Mouse (Mus musculus) thymus, adult 2 months (tissue): ENCODE measurements around the gene H2-DMb1. TPM values are rescaled to one million over a fixed set of nuclear protein-coding genes. Genes with fewer than 3 reads are reported as not detected.

Experiments
- DNase-seq: peaks from one replicate; pipeline ENCODE4 v3.0.0; 2021
- H3K27ac ChIP-seq: fragments of 200-500 bp; 2 replicates; pipeline ENCODE4 v1.5.1; 2012; ENCODE audit warnings: low read length, control low read depth; ENCODE audit not compliant: control insufficient read depth, insufficient read depth
- H3K27me3 ChIP-seq: fragments of 200-500 bp; 2 replicates; pipeline ENCODE4 v1.6.1; 2012; ENCODE audit warnings: mild to moderate bottlenecking, low read length, moderate library complexity, mixed read lengths; ENCODE audit not compliant: control insufficient read depth, insufficient read depth
- H3K36me3 ChIP-seq: fragments of 200-500 bp; 2 replicates; pipeline ENCODE4 v1.6.1; 2012; ENCODE audit warnings: mild to moderate bottlenecking, low read length, moderate library complexity; ENCODE audit not compliant: control insufficient read depth, insufficient read depth
- H3K4me1 ChIP-seq: fragments of 200-500 bp; replicated peaks from 2 replicates; pipeline ENCODE4 v1.6.1; 2012; ENCODE audit warnings: low read length; ENCODE audit not compliant: control insufficient read depth, insufficient read depth
- H3K4me3 ChIP-seq: fragments of 200-500 bp; 2 replicates; pipeline ENCODE4 v1.5.1; 2012; ENCODE audit warnings: mild to moderate bottlenecking, low read length, control low read depth, moderate library complexity; ENCODE audit not compliant: control insufficient read depth, insufficient read depth
- CTCF ChIP-seq: fragments of 200-500 bp; IDR thresholded peaks from 2 replicates; pipeline ENCODE4 v1.5.1; 2012; ENCODE audit warnings: mild to moderate bottlenecking, control low read depth, low read length, moderate library complexity, borderline replicate concordance; ENCODE audit not compliant: control insufficient read depth, poor library complexity, insufficient read depth; ENCODE audit errors: extremely low read depth
- POLR2A ChIP-seq: fragments of 200-500 bp; IDR thresholded peaks from 2 replicates; pipeline ENCODE4 v1.6.1; 2012; ENCODE audit warnings: mild to moderate bottlenecking, low read length, control low read depth, moderate library complexity; ENCODE audit not compliant: control insufficient read depth, poor library complexity, insufficient read depth; ENCODE audit errors: extremely low read depth
- WGBS: fragments of 180-500 bp; shearing (Covaris S2); methylation state at CpG from one replicate; pipeline ENCODE4 v1.1.7; 2018; 5-methylcytosine and 5-hydroxymethylcytosine counted together
- polyA plus RNA-seq: library from polyadenylated mRNA; depleted of rRNA; stranded (reverse); fragments of >200 nt; gene quantifications from 2 replicates; pipeline ENCODE4 v1.2.3, GENCODE M21; 2012; rRNA removed

The H2-DMb1 gene
- polyA plus RNA-seq, result 130 and 197 TPM in 2 replicates

- 43% methylated on average over 4 of the region's 4 CpGs for WGBS
- peak; percentile 36 for DNase-seq
- Histone ChIP-seq H3K27me3 (no peaks in the 10 kb centered on the region), H3K4me1 (peaks cover 3% of the 10 kb centered on the region; the same call in 1 of the 2 replicates), H3K36me3 (no peaks in the 10 kb centered on the region), H3K27ac (peak within 1 kb of the TSS; percentile 19; the same call in 1 of the 2 replicates), H3K4me3 (peak within 1 kb of the TSS; percentile 3; the same call in 1 of the 2 replicates)
- TF ChIP-seq POLR2A (no peak), CTCF (no peak)
Observed at GRCm38 (mm10) chr17:34152923-34153322, at the start of gene H2-DMb1. TSS of gene H2-DMb1 (plus strand) at chr17:34153072.

DNA sequence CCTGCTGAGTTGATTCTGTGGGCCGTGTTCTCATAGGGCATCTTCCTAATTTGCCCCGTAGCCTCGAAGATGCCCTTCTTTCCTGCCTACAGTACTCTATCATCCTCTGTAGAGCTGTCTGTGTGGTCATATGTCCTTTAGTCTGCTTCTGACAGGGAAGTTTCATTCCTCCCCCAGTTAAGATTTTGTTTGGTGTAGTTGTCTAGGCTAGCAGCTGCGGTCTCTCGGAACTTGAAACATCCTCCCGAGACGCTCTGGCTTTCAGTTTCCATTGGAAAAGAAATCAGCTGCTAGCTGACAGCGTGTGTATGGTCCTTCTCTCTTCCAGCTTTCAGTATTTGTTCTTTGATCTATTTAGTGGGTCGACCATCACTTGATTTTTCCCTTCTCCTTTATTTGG lies 48.1 kb upstream of the H2-DMb1 start:
- H3K27me3 ChIP-seq, result no peaks in the 10 kb centered on the region
- 91% methylated on average over 9 of the region's 9 CpGs for WGBS
- H3K27ac ChIP-seq, result no peak overlapping the region
- no peak overlapping the region for H3K4me3 ChIP-seq
- no peaks in the 10 kb centered on the region for H3K36me3 ChIP-seq
- no peak for DNase-seq
- H3K4me1 ChIP-seq, result peaks cover 12% of the 10 kb centered on the region
- no peak for TF ChIP-seq POLR2A
- TF ChIP-seq CTCF, result no peak

DNA sequence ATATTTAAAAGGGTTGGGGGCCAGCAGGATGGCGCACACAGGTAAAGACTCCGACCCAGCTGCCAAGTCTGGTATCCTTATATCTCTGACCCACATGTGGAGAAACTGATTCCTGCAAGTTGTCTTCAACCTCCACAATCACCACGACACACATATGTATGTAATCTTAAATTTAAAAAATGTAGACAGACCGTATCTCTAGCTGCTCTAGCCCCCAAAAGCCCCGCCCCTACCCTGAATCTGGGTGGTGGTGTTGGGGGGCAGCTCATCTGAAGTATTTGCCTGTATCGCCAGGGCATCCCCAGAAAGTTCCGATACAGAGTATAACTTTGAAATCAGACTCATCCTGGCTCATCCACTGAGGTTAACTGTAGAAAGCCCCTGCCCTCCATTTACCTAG lies 46.3 kb upstream of the H2-DMb1 start:
- H3K36me3 ChIP-seq, result peaks cover 13% of the 10 kb centered on the region
- no peak overlapping the region for H3K4me3 ChIP-seq
- peaks cover 9% of the 10 kb centered on the region for H3K4me1 ChIP-seq
- H3K27me3 ChIP-seq, result no peaks in the 10 kb centered on the region
- DNase-seq, result no peak
- TF ChIP-seq CTCF (no peak), POLR2A (no peak)
- WGBS, result 94% methylated on average over 7 of the region's 7 CpGs
- H3K27ac ChIP-seq, result no peak overlapping the region

DNA sequence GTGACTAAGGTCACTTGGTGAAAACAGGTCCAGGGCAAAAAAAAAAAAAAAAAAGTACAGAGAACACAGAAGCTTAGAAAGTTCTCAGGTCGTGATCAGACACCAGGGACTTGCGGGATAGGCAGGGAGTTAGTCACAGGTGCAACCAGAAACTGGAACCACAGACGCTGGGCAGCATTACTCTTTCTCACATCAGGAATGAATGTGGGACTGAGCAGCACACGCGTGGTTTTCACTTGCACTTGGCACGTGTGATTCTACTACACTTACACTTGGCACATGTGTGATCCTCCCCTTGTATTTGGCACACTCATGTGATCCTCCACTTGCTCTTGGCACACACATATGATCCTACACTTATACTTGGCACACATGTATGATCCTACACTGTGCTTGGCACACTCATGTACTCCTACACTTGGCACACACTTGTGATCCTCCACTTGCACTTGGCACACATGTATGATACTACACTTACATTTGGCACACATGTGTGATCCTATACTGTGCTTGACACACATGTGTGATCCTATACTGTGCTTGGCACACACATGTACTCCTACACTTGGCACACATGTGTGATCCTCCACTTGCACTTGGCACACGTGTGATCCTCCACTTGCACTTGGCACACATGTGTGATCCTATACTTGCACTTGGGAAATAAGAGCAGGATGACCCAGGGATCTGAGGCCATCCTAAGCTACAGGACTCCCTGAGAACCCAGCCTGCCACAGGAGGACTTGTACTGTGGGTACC lies 45.6 kb upstream of the H2-DMb1 start:
- H3K27ac ChIP-seq, result no peak overlapping the region
- 34% methylated on average over 7 of the region's 7 CpGs for WGBS
- peaks cover 6% of the 10 kb centered on the region for H3K4me1 ChIP-seq
- DNase-seq, result no peak
- TF ChIP-seq CTCF, result no peak
- no peak for TF ChIP-seq POLR2A
- H3K36me3 ChIP-seq, result peaks cover 20% of the 10 kb centered on the region
- no peak overlapping the region for H3K4me3 ChIP-seq
- no peaks in the 10 kb centered on the region for H3K27me3 ChIP-seq

GRCm38 (mm10) chr17:34108460-34108859 lies 44.4 kb upstream of the H2-DMb1 start:
- no peak for DNase-seq
- peaks cover 3% of the 10 kb centered on the region for H3K4me1 ChIP-seq
- no peak overlapping the region for H3K27ac ChIP-seq
- TF ChIP-seq CTCF (no peak), POLR2A (no peak)
- H3K36me3 ChIP-seq, result peaks cover 32% of the 10 kb centered on the region
- 95% methylated on average over 5 of the region's 6 CpGs for WGBS
- no peaks in the 10 kb centered on the region for H3K27me3 ChIP-seq
- H3K4me3 ChIP-seq, result no peak overlapping the region

- 0 out of 2 replicates have a peak, but pooled peaks have one; percentile 34 for TF ChIP-seq CTCF
- TF ChIP-seq POLR2A, result no peak
- Histone ChIP-seq H3K36me3 (peaks cover 40% of the 10 kb centered on the region), H3K27me3 (no peaks in the 10 kb centered on the region), H3K4me3 (no peak overlapping the region), H3K4me1 (no peaks in the 10 kb centered on the region; the same call in 1 of the 2 replicates), H3K27ac (peak overlapping the region; percentile 24; the same call in 1 of the 2 replicates)
- 78% methylated on average over 14 of the region's 14 CpGs for WGBS
- peak; percentile 53 for DNase-seq
Observed at GRCm38 (mm10) chr17:34109038-34109805, 43.6 kb upstream of the H2-DMb1 start.
